Comparison of ENCODE assay signal across 20 mouse cellular contexts in genomic region chr7:46623979-46624378, GRCm38 (mm10). TPM values are rescaled to one million over a fixed set of nuclear protein-coding genes. Genes with fewer than 3 reads are reported as not detected.
"Had no signal": no experiment of that assay in that cellular context is flagged by ENCODE, and none has a peak within 500 bp of the region (broad histone marks: within the 10 kb centered on the region; RNA-seq: fewer than 3 reads in every experiment).

No protein-coding gene starts in this region.

- H3K4me1 ChIP-seq: limb, embryonic 12.5 days; limb, embryonic 15.5 days; midbrain, embryonic 15.5 days had no signal

- DNase-seq: kidney, adult 2 months; kidney, postnatal 25 days; liver, postnatal 0 days; lung, embryonic 14.5 days; right cerebral cortex, adult 18-20 months; right cerebral cortex, postnatal 14 days; right cerebral cortex, postnatal 4 days; thymus, postnatal 25 days had no signal

- ATAC-seq: intestine, postnatal 0 days; liver, postnatal 0 days; lung, postnatal 0 days; midbrain, embryonic 15.5 days had no signal

- H3K27ac ChIP-seq: kidney, postnatal 0 days; limb, embryonic 12.5 days; limb, embryonic 15.5 days; liver, embryonic 14.5 days; macrophage; midbrain, embryonic 15.5 days; neural tube, embryonic 13.5 days had no signal

- H3K9ac ChIP-seq: limb, embryonic 12.5 days; limb, embryonic 15.5 days; liver, embryonic 14.5 days; liver, postnatal 0 days; lung, embryonic 14.5 days; midbrain, embryonic 15.5 days; neural tube, embryonic 13.5 days had no signal

- H3K27me3 ChIP-seq: limb, embryonic 12.5 days; limb, embryonic 15.5 days; midbrain, embryonic 15.5 days; neural tube, embryonic 13.5 days had no signal

- H3K4me3 ChIP-seq: limb, embryonic 12.5 days; limb, embryonic 15.5 days; midbrain, embryonic 15.5 days; myocyte; neural tube, embryonic 13.5 days had no signal

- H3K4me2 ChIP-seq: limb, embryonic 12.5 days; limb, embryonic 15.5 days; liver, embryonic 11.5 days; lung, embryonic 14.5 days; midbrain, embryonic 15.5 days; neural tube, embryonic 13.5 days had no signal

- H3K9me3 ChIP-seq: limb, embryonic 12.5 days; limb, embryonic 15.5 days; midbrain, embryonic 15.5 days; neural tube, embryonic 13.5 days had no signal

RNA-seq across cellular contexts. Expression of gene Tph1, which starts 48.4 kb away (rescaled TPM):
- polyA plus RNA-seq: kidney, adult 2 months; limb, embryonic 12.5 days; liver, embryonic 14.5 days; liver, postnatal 0 days; macrophage; stomach, embryonic 14.5 days had no signal
